Mouse (Mus musculus) cerebellum, adult 2 months (tissue): ENCODE measurements around the gene Necab2.
A peak's percentile ranks its signal among the peaks of the same experiment; 100 is the strongest.

ENCODE experiments used
- CTCF ChIP-seq: fragments of 200-500 bp; IDR thresholded peaks from 2 replicates; pipeline ENCODE4 v1.5.1; 2011; ENCODE audit warnings: low read depth, mild to moderate bottlenecking, control low read depth, low read length, moderate library complexity, borderline replicate concordance; ENCODE audit not compliant: insufficient read depth
- POLR2A ChIP-seq: fragments of 200-500 bp; IDR thresholded peaks from 2 replicates; pipeline ENCODE4 v1.6.1; 2011; ENCODE audit warnings: low read length, control low read depth, borderline replicate concordance; ENCODE audit not compliant: insufficient read depth

- TF ChIP-seq CTCF (peak; percentile 56), POLR2A (no peak)
Observed at GRCm38 (mm10) chr8:119496848-119497247, 50.3 kb downstream of the Necab2 start.
